ENCODE assay signal across 21 mouse cellular contexts in genomic region chr6:129326568-129327150, GRCm38 (mm10). TPM values are rescaled to one million over a fixed set of nuclear protein-coding genes. Genes with fewer than 3 reads are reported as not detected.
DNase-seq lines count a peak whose midpoint lies in the region; ATAC-seq and TF ChIP-seq lines count a peak whose summit lies in the region.
"Had no signal": no experiment of that assay in that cellular context is flagged by ENCODE, and none has a peak within 500 bp of the region (broad histone marks: within the 10 kb centered on the region; RNA-seq: fewer than 3 reads in every experiment).

No protein-coding gene starts in this region.

- no peak overlapping the region for H3K9ac ChIP-seq in embryonic facial prominence, embryonic 14.5 days (ENCODE audit: low read depth, low read length)
- H3K9ac ChIP-seq in lung, embryonic 14.5 days: no peak overlapping the region
- H3K9ac ChIP-seq: intestine, embryonic 15.5 days; limb, embryonic 12.5 days had no signal

- H3K36me3 ChIP-seq in embryonic facial prominence, embryonic 14.5 days (ENCODE audit: control insufficient read depth, insufficient read depth, low read length): no peaks in the 10 kb centered on the region
- no peaks in the 10 kb centered on the region for H3K36me3 ChIP-seq in embryonic facial prominence, embryonic 10.5 days (replicated peaks)
- H3K36me3 ChIP-seq in lung, embryonic 14.5 days (ENCODE audit: insufficient read depth): no peaks in the 10 kb centered on the region
- H3K36me3 ChIP-seq in heart, embryonic 10.5 days: no peaks in the 10 kb centered on the region
- H3K36me3 ChIP-seq: G1E; intestine, embryonic 15.5 days; limb, embryonic 12.5 days had no signal

- no peaks in the 10 kb centered on the region for H3K4me1 ChIP-seq in embryonic facial prominence, embryonic 14.5 days (ENCODE audit: control insufficient read depth, insufficient read depth, low read length)
- no peaks in the 10 kb centered on the region for H3K4me1 ChIP-seq in embryonic facial prominence, embryonic 10.5 days
- no peaks in the 10 kb centered on the region for H3K4me1 ChIP-seq in lung, embryonic 14.5 days (ENCODE audit: insufficient read depth)
- H3K4me1 ChIP-seq in heart, embryonic 10.5 days: no peaks in the 10 kb centered on the region
- H3K4me1 ChIP-seq: intestine, embryonic 15.5 days; limb, embryonic 12.5 days had no signal

- no peak for TF ChIP-seq CTCF in lung, embryonic 14.5 days (IDR thresholded peaks at IDR 0.05; ENCODE audit: low read depth)

- DNase-seq in embryonic facial prominence, embryonic 14.5 days (ENCODE audit: low spot score): peak; percentile 36
- DNase-seq in embryonic facial prominence, embryonic 10.5 days (ENCODE audit: low spot score): no peak
- DNase-seq in lung, embryonic 14.5 days: peak; percentile 39
- DNase-seq in lung, postnatal 10 days: no peak
- peak; percentile 15 for DNase-seq in Muller cell, postnatal 12 days (ENCODE audit: inconsistent ontology term)
- DNase-seq in retina, embryonic 14.5 days (ENCODE audit: low spot score): no peak
- DNase-seq in heart, embryonic 10.5 days (ENCODE audit: low spot score): no peak
- DNase-seq: adrenal gland, postnatal 25 days; heart, adult 11 months; heart, postnatal 10 days; kidney, postnatal 10 days had no signal

- H3K4me2 ChIP-seq in embryonic facial prominence, embryonic 14.5 days (ENCODE audit: low read depth, low read length): no peak overlapping the region
- H3K4me2 ChIP-seq in lung, embryonic 14.5 days: no peak overlapping the region
- H3K4me2 ChIP-seq: intestine, embryonic 15.5 days; limb, embryonic 12.5 days; midbrain, embryonic 11.5 days had no signal

- 60% methylated on average over 13 of the region's 13 CpGs for WGBS in embryonic facial prominence, embryonic 14.5 days
- 84% methylated on average over 13 of the region's 13 CpGs for WGBS in embryonic facial prominence, embryonic 10.5 days
- WGBS in lung, embryonic 14.5 days: 41% methylated on average over 13 of the region's 13 CpGs
- 73% methylated on average over 13 of the region's 13 CpGs for WGBS in heart, embryonic 10.5 days

- no peak for ATAC-seq in embryonic facial prominence, embryonic 14.5 days (ENCODE audit: low read depth)
- ATAC-seq in lung, embryonic 14.5 days (ENCODE audit: insufficient read depth): no peak
- 0 out of 2 replicates have a peak, but pooled peaks have one; percentile 21 for ATAC-seq in megakaryocyte, adult 5-6 weeks (ENCODE audit: poor library complexity, severe bottlenecking)
- ATAC-seq: intestine, embryonic 15.5 days had no signal

- H3K4me3 ChIP-seq in embryonic facial prominence, embryonic 14.5 days (ENCODE audit: low read depth, low read length): no peak overlapping the region
- H3K4me3 ChIP-seq in embryonic facial prominence, embryonic 10.5 days: no peak overlapping the region
- no peak overlapping the region for H3K4me3 ChIP-seq in lung, embryonic 14.5 days (ENCODE audit: low read depth, low read length)
- no peak overlapping the region for H3K4me3 ChIP-seq in heart, embryonic 10.5 days
- H3K4me3 ChIP-seq: erythroblast, embryonic 14.5 days; intestine, embryonic 15.5 days; limb, embryonic 12.5 days had no signal

- no peaks in the 10 kb centered on the region for H3K27me3 ChIP-seq in embryonic facial prominence, embryonic 14.5 days (replicated peaks; ENCODE audit: control insufficient read depth, insufficient read depth, low read length)
- no peaks in the 10 kb centered on the region for H3K27me3 ChIP-seq in embryonic facial prominence, embryonic 10.5 days (replicated peaks; ENCODE audit: low read depth, poor library complexity, severe bottlenecking)
- no peaks in the 10 kb centered on the region for H3K27me3 ChIP-seq in lung, embryonic 14.5 days (ENCODE audit: insufficient read depth, low read length)
- no peaks in the 10 kb centered on the region for H3K27me3 ChIP-seq in heart, embryonic 10.5 days (ENCODE audit: insufficient read depth, poor library complexity, severe bottlenecking)
- H3K27me3 ChIP-seq: intestine, embryonic 15.5 days; limb, embryonic 12.5 days had no signal

- no peaks in the 10 kb centered on the region for H3K9me3 ChIP-seq in embryonic facial prominence, embryonic 14.5 days (ENCODE audit: control insufficient read depth, low read length)
- H3K9me3 ChIP-seq in embryonic facial prominence, embryonic 10.5 days: no peaks in the 10 kb centered on the region
- no peaks in the 10 kb centered on the region for H3K9me3 ChIP-seq in lung, embryonic 14.5 days (ENCODE audit: low read depth, low read length)
- no peaks in the 10 kb centered on the region for H3K9me3 ChIP-seq in heart, embryonic 10.5 days
- H3K9me3 ChIP-seq: intestine, embryonic 15.5 days; limb, embryonic 12.5 days had no signal

- no peak overlapping the region for H3K27ac ChIP-seq in embryonic facial prominence, embryonic 14.5 days (replicated peaks; ENCODE audit: low read depth, low read length)
- H3K27ac ChIP-seq in embryonic facial prominence, embryonic 10.5 days (replicated peaks): no peak overlapping the region
- no peak overlapping the region for H3K27ac ChIP-seq in lung, embryonic 14.5 days (ENCODE audit: low read depth)
- H3K27ac ChIP-seq in heart, embryonic 10.5 days: no peak overlapping the region
- H3K27ac ChIP-seq: intestine, embryonic 15.5 days; limb, embryonic 12.5 days; stomach, postnatal 0 days had no signal

RNA-seq across cellular contexts. Expression of gene 4922502D21Rik, which starts 4.9 kb away (rescaled TPM):
- 0.17 TPM in 1 of 2 replicates, not detected in the other for polyA plus RNA-seq in embryonic facial prominence, embryonic 14.5 days (2014; fragmentation: Nextera tagmentation; extraction: Ambion mirVana)
- polyA plus RNA-seq in embryonic facial prominence, embryonic 10.5 days (2016; fragmentation: Nextera tagmentation; extraction: Ambion mirVana): not detected in 2 replicates
- not detected in 2 replicates for polyA plus RNA-seq in lung, embryonic 14.5 days (2014; fragmentation: Nextera tagmentation; extraction: Ambion mirVana)
- 0.54 TPM in 1 of 2 replicates, not detected in the other for total RNA-seq in megakaryocyte, adult 5-6 weeks (2015)
- total RNA-seq in megakaryocyte, adult 5-6 weeks (2017): 0.44 TPM in 1 of 2 replicates, not detected in the other
- polyA plus RNA-seq in heart, embryonic 10.5 days (2016; fragmentation: Nextera tagmentation; extraction: Ambion mirVana): not detected in 2 replicates
- total RNA-seq: adrenal gland, postnatal 25 days; G1E; heart, postnatal 10 days; layer of hippocampus, postnatal 25 days had no signal
- polyA plus RNA-seq: erythroblast, embryonic 14.5 days; G1E; intestine, embryonic 15.5 days; limb, embryonic 12.5 days; midbrain, embryonic 11.5 days; neural tube, embryonic 11.5 days; small intestine, adult 2 months; stomach, postnatal 0 days had no signal

RNA-seq across cellular contexts. Expression of gene Clec12a, which starts 15.8 kb away (rescaled TPM):
- 1.9 and 3.0 TPM in 2 replicates for polyA plus RNA-seq in embryonic facial prominence, embryonic 14.5 days (2014; fragmentation: Nextera tagmentation; extraction: Ambion mirVana)
- polyA plus RNA-seq in embryonic facial prominence, embryonic 10.5 days (2016; fragmentation: Nextera tagmentation; extraction: Ambion mirVana): 0.35 and 0.40 TPM in 2 replicates
- 2.7 and 2.8 TPM in 2 replicates for polyA plus RNA-seq in lung, embryonic 14.5 days (2014; fragmentation: Nextera tagmentation; extraction: Ambion mirVana)
- total RNA-seq in megakaryocyte, adult 5-6 weeks (2015): 449 and 472 TPM in 2 replicates
- 389 and 405 TPM in 2 replicates for total RNA-seq in megakaryocyte, adult 5-6 weeks (2017)
- 0.05 TPM in 1 of 2 replicates, not detected in the other for polyA plus RNA-seq in heart, embryonic 10.5 days (2016; fragmentation: Nextera tagmentation; extraction: Ambion mirVana)
- total RNA-seq: layer of hippocampus, postnatal 25 days had no signal
- polyA plus RNA-seq: erythroblast, embryonic 14.5 days; G1E had no signal

RNA-seq across cellular contexts. Expression of gene Cd69, which starts 51.4 kb away (rescaled TPM):
- polyA plus RNA-seq in embryonic facial prominence, embryonic 14.5 days (2014; fragmentation: Nextera tagmentation; extraction: Ambion mirVana): 0.18 and 0.35 TPM in 2 replicates
- not detected in 2 replicates for polyA plus RNA-seq in embryonic facial prominence, embryonic 10.5 days (2016; fragmentation: Nextera tagmentation; extraction: Ambion mirVana)
- not detected in 2 replicates for polyA plus RNA-seq in lung, embryonic 14.5 days (2014; fragmentation: Nextera tagmentation; extraction: Ambion mirVana)
- 21.3 and 25.9 TPM in 2 replicates for total RNA-seq in megakaryocyte, adult 5-6 weeks (2015)
- 20.6 and 22.7 TPM in 2 replicates for total RNA-seq in megakaryocyte, adult 5-6 weeks (2017)
- polyA plus RNA-seq in heart, embryonic 10.5 days (2016; fragmentation: Nextera tagmentation; extraction: Ambion mirVana): 0.12 and 0.25 TPM in 2 replicates
- total RNA-seq: G1E; layer of hippocampus, postnatal 25 days had no signal
- polyA plus RNA-seq: G1E; limb, embryonic 12.5 days; midbrain, embryonic 11.5 days; neural tube, embryonic 11.5 days had no signal

RNA-seq across cellular contexts. Expression of gene Clec12b, which starts 59.0 kb away (rescaled TPM):
- 0.21 TPM in 1 of 2 replicates, not detected in the other for polyA plus RNA-seq in embryonic facial prominence, embryonic 14.5 days (2014; fragmentation: Nextera tagmentation; extraction: Ambion mirVana)
- not detected in 2 replicates for polyA plus RNA-seq in embryonic facial prominence, embryonic 10.5 days (2016; fragmentation: Nextera tagmentation; extraction: Ambion mirVana)
- 0.12 and 0.20 TPM in 2 replicates for polyA plus RNA-seq in lung, embryonic 14.5 days (2014; fragmentation: Nextera tagmentation; extraction: Ambion mirVana)
- not detected in 2 replicates for total RNA-seq in megakaryocyte, adult 5-6 weeks (2015)
- total RNA-seq in megakaryocyte, adult 5-6 weeks (2017): not detected in 2 replicates
- polyA plus RNA-seq in heart, embryonic 10.5 days (2016; fragmentation: Nextera tagmentation; extraction: Ambion mirVana): 0.25 and 0.67 TPM in 2 replicates
- total RNA-seq: adrenal gland, postnatal 25 days; heart, postnatal 10 days; layer of hippocampus, postnatal 25 days had no signal
- polyA plus RNA-seq: erythroblast, embryonic 14.5 days; G1E; intestine, embryonic 15.5 days; limb, embryonic 12.5 days; midbrain, embryonic 11.5 days; neural tube, embryonic 11.5 days; small intestine, adult 2 months; stomach, postnatal 0 days had no signal

Comparison
In these comparisons a context has a peak if more than half of its experiments do, and no peak if none do; other contexts are left out.
1. DNase-seq: peak in embryonic facial prominence, embryonic 14.5 days (single experiment), lung, embryonic 14.5 days (single experiment) and Muller cell, postnatal 12 days (single experiment); none in embryonic facial prominence, embryonic 10.5 days (single experiment), lung, postnatal 10 days (single experiment), retina, embryonic 14.5 days (single experiment) and heart, embryonic 10.5 days (single experiment).